In genomic region chr6:124544466-124544865, GRCm38 (mm10) we compare ENCODE assay signal across 15 mouse cellular contexts. TPM values are rescaled to one million over a fixed set of nuclear protein-coding genes. Genes with fewer than 3 reads are reported as not detected.
DNase-seq lines count a peak whose midpoint lies in the region; ATAC-seq and TF ChIP-seq lines count a peak whose summit lies in the region.
"Had no signal": no experiment of that assay in that cellular context is flagged by ENCODE, and none has a peak within 500 bp of the region (broad histone marks: within the 10 kb centered on the region; RNA-seq: fewer than 3 reads in every experiment).

No protein-coding gene starts in this region.

- H3K36me3 ChIP-seq in liver, embryonic 11.5 days (ENCODE audit: control insufficient read depth, insufficient read depth, low read length) = no peaks in the 10 kb centered on the region
- H3K36me3 ChIP-seq in liver, postnatal 0 days (replicated peaks; ENCODE audit: insufficient read depth, low read length) = no peaks in the 10 kb centered on the region
- H3K36me3 ChIP-seq: hindbrain, embryonic 12.5 days; limb, embryonic 15.5 days; neural tube, embryonic 12.5 days had no signal

- no peaks in the 10 kb centered on the region for H3K27me3 ChIP-seq in liver, embryonic 11.5 days (replicated peaks; ENCODE audit: control insufficient read depth, insufficient read depth, low read length)
- H3K27me3 ChIP-seq in liver, postnatal 0 days (ENCODE audit: insufficient read depth, low read length) = no peaks in the 10 kb centered on the region
- H3K27me3 ChIP-seq: hindbrain, embryonic 12.5 days; limb, embryonic 15.5 days; neural tube, embryonic 12.5 days had no signal

- no peak overlapping the region for H3K4me3 ChIP-seq in liver, embryonic 11.5 days (ENCODE audit: low read depth, low read length)
- no peak overlapping the region for H3K4me3 ChIP-seq in liver, postnatal 0 days (ENCODE audit: low read depth, low read length)
- H3K4me3 ChIP-seq: erythroblast, embryonic 14.5 days; hindbrain, embryonic 12.5 days; limb, embryonic 15.5 days; neural tube, embryonic 12.5 days had no signal

- 75% methylated on average over 5 of the region's 6 CpGs for WGBS in liver, embryonic 11.5 days
- WGBS in liver, postnatal 0 days (ENCODE audit: insufficient replicate concordance) = 73% methylated on average over 6 of the region's 6 CpGs

- ATAC-seq in liver, embryonic 11.5 days (replicated peaks; ENCODE audit: low FRiP score) = no peak
- no peak for ATAC-seq in liver, postnatal 0 days
- ATAC-seq: CD4-positive, CD25-positive, alpha-beta regulatory T cell, adult 4 months had no signal

- no peak overlapping the region for H3K9ac ChIP-seq in liver, embryonic 11.5 days (ENCODE audit: low read depth, low read length)
- no peak overlapping the region for H3K9ac ChIP-seq in liver, postnatal 0 days (replicated peaks)
- H3K9ac ChIP-seq: hindbrain, embryonic 12.5 days; limb, embryonic 15.5 days; neural tube, embryonic 12.5 days had no signal

- TF ChIP-seq CTCF in liver, postnatal 0 days (IDR thresholded peaks at IDR 0.05; ENCODE audit: low read depth) = peak; percentile 26; the same call in 1 of the 2 replicates

- no peak overlapping the region for H3K27ac ChIP-seq in liver, embryonic 11.5 days (ENCODE audit: low read depth, low read length)
- no peak overlapping the region for H3K27ac ChIP-seq in liver, postnatal 0 days (ENCODE audit: low read depth)
- H3K27ac ChIP-seq: hindbrain, embryonic 12.5 days; limb, embryonic 15.5 days; neural tube, embryonic 12.5 days had no signal

- no peaks in the 10 kb centered on the region for H3K9me3 ChIP-seq in liver, embryonic 11.5 days (ENCODE audit: control insufficient read depth, low read length)
- H3K9me3 ChIP-seq in liver, postnatal 0 days (ENCODE audit: low read length) = no peaks in the 10 kb centered on the region
- H3K9me3 ChIP-seq: hindbrain, embryonic 12.5 days; limb, embryonic 15.5 days; neural tube, embryonic 12.5 days had no signal

- no peaks in the 10 kb centered on the region for H3K4me1 ChIP-seq in liver, embryonic 11.5 days (replicated peaks; ENCODE audit: control insufficient read depth, insufficient read depth, low read length)
- no peaks in the 10 kb centered on the region for H3K4me1 ChIP-seq in liver, postnatal 0 days (ENCODE audit: insufficient read depth)
- H3K4me1 ChIP-seq: hindbrain, embryonic 12.5 days; limb, embryonic 15.5 days; neural tube, embryonic 12.5 days had no signal

- DNase-seq in cerebellum, postnatal 10 days = peak; percentile 44 to 47
- DNase-seq in cerebellum, adult 11-12 months = no peak
- DNase-seq in liver = peak; percentile 22
- DNase-seq in liver, embryonic 11.5 days (ENCODE audit: low spot score) = no peak
- peak; percentile 6 for DNase-seq in brain, adult 2 months (ENCODE audit: low read depth, low spot score)
- DNase-seq in liver, postnatal 0 days = no peak
- DNase-seq in spleen, postnatal 36 days (ENCODE audit: low spot score in 2 of 2) = no peak
- no peak for DNase-seq in spleen, postnatal 4 days (ENCODE audit: low spot score in 2 of 2)
- DNase-seq: thymus, postnatal 25 days had no signal

- no peak overlapping the region for H3K4me2 ChIP-seq in liver, embryonic 11.5 days
- no peak overlapping the region for H3K4me2 ChIP-seq in liver, postnatal 0 days (ENCODE audit: low read depth, low read length)
- H3K4me2 ChIP-seq: hindbrain, embryonic 12.5 days; limb, embryonic 15.5 days; neural tube, embryonic 12.5 days had no signal

- TF ChIP-seq EP300 in liver, postnatal 0 days (IDR thresholded peaks at IDR 0.05; ENCODE audit: low read depth) = no peak

RNA-seq across cellular contexts. Expression of gene C1s1, which starts 2.3 kb away (rescaled TPM):
- 12.0 and 12.7 TPM in 2 replicates for polyA plus RNA-seq in liver, embryonic 11.5 days (2014; fragmentation: Nextera tagmentation; extraction: Ambion mirVana)
- polyA plus RNA-seq in liver, postnatal 0 days (2015; fragmentation: Nextera tagmentation; extraction: Ambion mirVana) = 118 and 130 TPM in 2 replicates
- polyA plus RNA-seq: CD4-positive, CD25-positive, alpha-beta regulatory T cell, adult 4 months; erythroblast, embryonic 14.5 days had no signal

RNA-seq across cellular contexts. Expression of gene C1rb, which starts 25.6 kb away (rescaled TPM):
- polyA plus RNA-seq in liver, embryonic 11.5 days (2014; fragmentation: Nextera tagmentation; extraction: Ambion mirVana) = not detected in 2 replicates
- polyA plus RNA-seq in liver, postnatal 0 days (2015; fragmentation: Nextera tagmentation; extraction: Ambion mirVana) = not detected in 2 replicates
- polyA plus RNA-seq: brain, embryonic 14.5 days; CD4-positive, CD25-positive, alpha-beta regulatory T cell, adult 4 months; erythroblast, embryonic 14.5 days; hindbrain, embryonic 12.5 days; limb, embryonic 15.5 days; neural tube, embryonic 12.5 days had no signal

RNA-seq across cellular contexts. Expression of gene C1ra, which starts 32.3 kb away (rescaled TPM):
- 2.8 and 2.9 TPM in 2 replicates for polyA plus RNA-seq in liver, embryonic 11.5 days (2014; fragmentation: Nextera tagmentation; extraction: Ambion mirVana)
- 63.0 and 65.0 TPM in 2 replicates for polyA plus RNA-seq in liver, postnatal 0 days (2015; fragmentation: Nextera tagmentation; extraction: Ambion mirVana)

RNA-seq across cellular contexts. Expression of gene C1rl, which starts 51.6 kb away (rescaled TPM):
- polyA plus RNA-seq in liver, embryonic 11.5 days (2014; fragmentation: Nextera tagmentation; extraction: Ambion mirVana) = 4.1 and 4.4 TPM in 2 replicates
- polyA plus RNA-seq in liver, postnatal 0 days (2015; fragmentation: Nextera tagmentation; extraction: Ambion mirVana) = 31.1 and 36.2 TPM in 2 replicates
- polyA plus RNA-seq: CD4-positive, CD25-positive, alpha-beta regulatory T cell, adult 4 months; erythroblast, embryonic 14.5 days had no signal

Comparison
In these comparisons a context has a peak if more than half of its experiments do, and no peak if none do; other contexts are left out.
1. DNase-seq: peak in cerebellum, postnatal 10 days (2 of 2), liver (single experiment) and brain, adult 2 months (single experiment); none in cerebellum, adult 11-12 months (single experiment), liver, embryonic 11.5 days (single experiment), liver, postnatal 0 days (single experiment), spleen, postnatal 36 days (0 of 2) and spleen, postnatal 4 days (0 of 2).
2. RNA of gene C1ra, which starts 32.3 kb away (polyA plus RNA-seq): 63.0 to 65.0 TPM in liver, postnatal 0 days; 2.8 to 2.9 TPM in liver, embryonic 11.5 days; every median in the first group is over 10 times any median in the second.